Mouse (Mus musculus) layer of hippocampus, postnatal 36 days (tissue): ENCODE results near the gene Ern1. TPM values are rescaled to one million over a fixed set of nuclear protein-coding genes. Genes with fewer than 3 reads are reported as not detected.
"Not testable (repeated sequence)": the region's sequence is repeated elsewhere in the genome, so short reads cannot be mapped to it uniquely, and the experiment has no call there.

ENCODE experiments used
- DNase-seq, 2 experiments: peaks; one replicate each; pipeline ENCODE4 v3.0.0; 2022
- total RNA-seq, 2 experiments: library from RNA; stranded (reverse); gene quantifications; 2 replicates each; pipeline ENCODE4 v1.2.3; 2021

The Ern1 gene
- total RNA-seq, 2 experiments from 2014 or later: 9.5 to 10.5 TPM

DNA sequence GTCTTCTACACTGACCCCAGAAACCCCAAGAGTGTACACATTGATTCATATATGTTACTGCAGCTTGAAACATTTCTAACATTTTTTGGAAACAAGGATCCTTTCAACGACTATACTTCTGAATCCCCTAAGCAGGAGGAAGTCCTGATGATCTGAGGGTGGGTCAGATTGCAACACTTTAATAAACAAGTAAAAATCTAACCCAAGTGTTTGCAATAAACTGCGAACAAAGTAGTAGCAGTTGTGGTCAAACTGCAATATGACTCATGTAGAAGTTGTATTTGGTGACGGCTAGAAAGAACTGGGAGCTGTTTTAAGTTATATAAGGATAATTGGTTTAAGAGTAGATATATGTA is 7.1 kb downstream of the Ern1 start:
- no peak for DNase-seq

DNA sequence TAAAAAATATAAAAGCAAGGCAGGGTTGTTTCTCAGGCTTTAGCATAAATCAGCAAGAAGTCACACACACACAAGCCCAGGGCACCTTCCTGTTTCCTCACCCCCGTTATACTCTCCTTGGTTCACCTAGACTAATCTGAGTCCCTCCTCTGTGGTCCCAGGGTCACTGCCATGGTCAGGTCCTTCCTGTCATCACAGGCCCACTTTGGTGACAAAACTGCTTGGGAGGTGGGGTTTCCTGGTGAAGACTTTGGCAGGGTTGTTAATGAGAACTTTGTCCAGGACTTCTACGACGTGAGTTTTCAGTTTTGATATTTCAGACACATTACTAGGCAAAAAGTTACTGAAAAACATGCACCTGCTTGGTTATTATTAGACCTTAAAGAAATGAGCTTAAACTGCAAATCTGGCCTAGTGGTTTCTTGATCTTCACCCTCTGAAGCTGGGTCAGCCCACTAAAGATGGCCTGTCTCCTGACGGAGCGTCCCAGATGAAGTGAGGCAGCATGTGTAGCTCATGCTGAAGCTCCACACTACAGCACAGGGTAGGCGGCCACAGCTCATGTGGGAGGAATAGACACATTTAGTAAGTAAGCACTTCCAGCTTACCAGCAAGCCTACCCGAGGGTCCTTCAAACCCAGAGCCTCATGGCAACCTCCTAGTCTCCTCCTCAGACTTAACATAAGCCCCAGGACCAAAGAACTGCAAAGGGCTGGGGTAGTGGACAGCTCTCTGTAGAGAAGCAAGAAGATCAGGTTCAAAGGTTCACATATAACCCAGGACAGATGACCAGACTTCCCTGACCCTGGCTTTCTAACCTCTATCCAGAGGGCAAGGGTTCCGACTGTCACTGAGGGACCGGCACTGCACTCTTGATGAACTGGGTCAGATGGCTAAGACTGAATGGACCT is 7.8 kb downstream of the Ern1 start:
- DNase-seq: no peak

DNA sequence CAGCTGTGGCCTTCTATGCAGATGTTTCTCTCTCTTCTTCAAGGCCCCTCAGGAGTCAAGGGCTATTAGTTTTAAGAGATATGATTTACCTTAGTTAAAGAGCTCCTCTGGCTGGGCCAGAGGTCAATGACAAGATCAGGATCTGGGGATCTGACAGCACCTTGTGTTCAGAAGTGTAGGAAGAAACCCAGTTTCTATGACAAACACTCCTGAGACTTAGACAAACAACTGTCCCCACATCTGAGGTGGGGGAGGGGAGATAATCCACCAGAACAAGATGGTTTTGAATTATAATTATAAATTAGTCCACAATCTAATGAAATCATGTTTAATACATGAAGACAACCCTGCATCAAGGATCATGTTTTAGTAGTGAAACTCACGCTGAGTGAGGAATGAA is 8.9 kb downstream of the Ern1 start:
- no peak for DNase-seq

DNA sequence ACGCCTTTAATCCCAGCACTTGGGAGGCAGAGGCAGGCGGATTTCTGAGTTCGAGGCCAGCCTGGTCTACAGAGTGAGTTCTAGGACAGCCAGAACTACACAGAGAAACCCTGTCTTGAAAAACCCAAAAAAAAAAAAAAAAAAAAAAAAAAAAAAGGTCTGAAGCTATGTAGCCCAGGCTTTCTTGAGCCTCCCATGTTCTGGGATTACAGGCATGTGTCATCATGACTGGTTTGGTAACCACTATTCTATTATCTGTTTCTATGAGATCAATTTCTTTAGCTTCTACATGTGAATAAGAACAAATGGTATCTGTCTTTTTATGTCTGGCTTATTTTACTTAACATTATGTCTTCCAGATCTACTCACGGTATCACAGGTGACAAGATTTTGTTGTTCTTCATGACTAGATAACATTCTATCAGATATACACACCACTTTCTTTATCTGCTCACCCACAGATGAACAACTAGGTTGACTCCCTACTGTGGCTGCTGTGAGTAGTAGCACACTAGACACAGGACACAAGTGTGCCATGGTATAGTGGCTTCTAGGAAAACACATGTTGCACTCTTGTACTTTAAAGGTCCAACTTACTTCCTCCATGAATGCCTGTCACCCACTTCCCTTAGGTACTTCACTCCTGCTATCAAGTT is 10.0 kb downstream of the Ern1 start:
- no peak for DNase-seq

DNA sequence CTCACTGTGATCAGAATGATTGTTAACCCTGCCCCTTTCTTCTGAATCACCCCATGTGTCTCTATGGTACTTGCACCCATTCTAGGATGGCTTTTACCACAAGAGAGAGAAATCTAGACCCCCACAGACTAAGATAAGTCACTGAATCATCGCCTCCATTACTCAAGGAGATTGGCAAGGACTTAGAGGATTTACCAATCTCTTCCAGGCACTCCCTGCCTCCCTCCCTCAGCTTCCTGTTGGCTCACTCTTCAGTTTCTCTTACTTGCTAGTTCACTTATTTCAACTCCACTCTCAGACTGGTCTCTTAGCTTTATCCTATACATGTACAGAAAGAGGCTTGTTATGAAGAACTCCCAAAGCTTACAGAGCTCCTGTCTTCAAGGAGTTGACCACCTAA is 12.3 kb downstream of the Ern1 start:
- DNase-seq: no peak

DNA sequence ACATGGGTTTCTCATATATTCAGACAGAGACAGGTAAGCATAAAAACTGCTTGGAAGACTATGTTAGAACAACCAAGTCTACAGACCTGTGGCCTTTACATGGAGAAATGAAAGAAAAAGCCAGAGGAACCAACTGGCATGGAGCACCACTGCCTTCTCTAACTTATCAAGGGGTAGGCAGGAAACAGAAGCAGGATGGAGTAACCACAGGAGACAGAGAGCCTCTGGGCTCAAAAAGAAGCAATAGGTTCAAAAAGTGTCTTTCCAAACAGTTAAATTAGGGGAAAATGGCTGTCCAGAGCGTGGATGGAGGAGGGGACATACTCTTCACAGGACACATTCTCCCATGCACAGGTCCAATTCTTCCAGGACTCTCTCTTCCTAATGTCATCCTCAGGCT is 16.0 kb downstream of the Ern1 start:
- DNase-seq: no peak

DNA sequence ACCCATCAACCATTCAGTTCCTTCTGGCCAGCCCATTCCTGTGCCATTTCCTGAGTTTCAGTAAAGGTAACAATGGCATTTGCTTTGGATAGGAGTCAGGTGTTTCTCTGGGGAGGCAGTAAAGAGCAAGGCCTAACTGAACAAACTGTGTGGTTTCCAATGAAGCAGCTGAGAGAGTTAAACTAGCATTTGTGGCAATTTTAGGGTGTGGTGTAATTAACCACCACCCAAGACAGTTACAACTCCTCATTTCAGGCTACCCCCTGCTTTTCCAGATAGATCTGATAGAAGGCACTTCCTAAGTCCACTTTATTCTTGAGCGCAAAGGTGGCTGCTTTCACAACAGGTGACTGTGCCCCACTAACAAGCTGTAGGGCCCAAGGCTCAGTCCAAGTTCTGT is 19.1 kb downstream of the Ern1 start:
- DNase-seq: no peak

DNA sequence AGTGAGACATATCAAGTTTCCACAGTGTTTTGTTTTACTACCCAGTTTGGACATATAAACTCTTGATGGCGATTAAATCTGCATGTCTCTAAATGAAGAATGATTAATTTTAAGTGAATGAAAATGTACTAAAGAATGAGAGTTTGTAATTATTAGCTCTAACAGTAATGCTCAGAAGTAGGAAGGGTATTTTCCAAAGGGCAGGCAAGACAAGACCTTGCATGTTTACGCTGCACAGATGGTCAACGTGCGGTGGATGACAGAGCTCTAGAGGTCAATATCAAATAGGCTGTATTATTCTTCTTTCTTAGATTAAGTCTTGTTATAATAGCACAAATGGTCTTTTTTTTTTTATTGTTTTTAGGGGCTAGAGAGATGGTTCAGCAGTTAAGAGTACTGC is 21.7 kb downstream of the Ern1 start:
- no peak for DNase-seq

DNA sequence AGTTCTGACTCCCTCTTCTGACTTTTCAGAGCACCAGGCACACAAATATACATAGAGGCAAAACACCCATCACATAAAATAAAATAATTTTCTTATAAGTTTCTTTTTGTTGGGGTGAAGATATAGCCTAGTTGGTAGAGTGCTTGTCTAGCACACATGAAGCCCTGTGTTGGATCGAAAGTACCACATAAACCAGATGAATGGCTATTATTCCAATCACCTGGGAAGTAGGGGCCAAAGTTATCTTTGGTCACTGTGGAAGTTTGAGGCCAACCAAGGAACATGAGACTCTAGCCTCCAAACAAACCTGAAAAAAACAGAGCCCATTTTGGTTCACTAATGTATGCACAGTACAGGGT is 22.1 kb downstream of the Ern1 start:
- no peak for DNase-seq

DNA sequence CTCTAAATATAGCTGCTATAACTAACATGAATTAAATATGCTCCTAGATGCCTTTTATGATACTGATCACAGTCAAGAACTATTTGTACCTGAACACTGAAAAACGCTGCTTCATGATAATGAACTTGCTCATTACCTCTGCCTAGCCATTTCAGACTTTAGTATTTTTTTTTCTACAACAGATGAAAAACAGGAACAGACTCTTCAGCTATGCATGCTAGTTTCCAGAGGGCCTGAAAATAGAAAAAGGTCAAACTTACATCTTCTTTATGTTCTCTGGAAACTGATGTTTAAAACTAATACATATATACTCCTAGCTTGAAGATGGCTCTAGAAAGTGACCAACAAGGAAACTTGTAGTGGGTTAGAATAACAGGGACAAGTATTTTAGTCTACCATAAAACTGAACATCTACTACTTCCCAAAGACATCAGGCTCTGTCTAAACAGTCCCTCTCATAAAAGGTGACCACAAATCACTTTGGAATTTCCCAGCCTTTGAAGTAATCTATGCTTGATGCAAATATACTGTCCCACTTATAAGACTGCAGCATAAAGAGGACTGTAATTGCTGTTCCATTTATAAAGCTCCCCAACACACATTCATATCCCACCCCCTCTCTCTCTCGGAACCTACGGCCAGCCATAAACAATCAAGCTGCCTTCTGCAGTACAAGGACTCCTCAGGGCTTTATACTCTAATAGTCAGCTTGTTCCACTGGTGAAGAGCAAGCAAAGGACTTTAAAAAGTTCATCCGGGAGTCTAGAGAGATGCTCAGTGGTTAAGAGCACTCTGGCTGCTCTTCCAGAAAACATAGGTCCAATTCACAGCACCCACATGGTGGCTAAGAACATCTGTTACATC is 22.7 kb downstream of the Ern1 start:
- no peak for DNase-seq

DNA sequence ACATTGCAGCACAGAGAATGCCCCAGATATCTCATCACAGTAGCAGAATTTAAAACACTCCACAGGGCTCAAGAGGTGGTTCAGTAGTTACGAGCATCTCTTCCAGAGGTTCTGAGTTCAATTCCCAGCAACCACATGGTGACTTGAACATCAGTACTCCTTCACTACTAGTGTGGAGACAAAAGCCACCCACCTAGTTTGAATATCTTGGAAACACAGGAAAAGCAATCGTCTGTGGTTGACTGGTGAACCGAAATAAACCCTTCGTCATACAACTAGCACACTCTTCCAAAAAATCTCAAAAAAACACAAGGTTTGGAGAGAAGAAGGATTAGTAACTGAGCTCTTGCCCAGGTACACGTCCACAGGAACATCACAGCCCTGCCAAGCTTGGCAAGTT is 23.8 kb downstream of the Ern1 start:
- no peak for DNase-seq

DNA sequence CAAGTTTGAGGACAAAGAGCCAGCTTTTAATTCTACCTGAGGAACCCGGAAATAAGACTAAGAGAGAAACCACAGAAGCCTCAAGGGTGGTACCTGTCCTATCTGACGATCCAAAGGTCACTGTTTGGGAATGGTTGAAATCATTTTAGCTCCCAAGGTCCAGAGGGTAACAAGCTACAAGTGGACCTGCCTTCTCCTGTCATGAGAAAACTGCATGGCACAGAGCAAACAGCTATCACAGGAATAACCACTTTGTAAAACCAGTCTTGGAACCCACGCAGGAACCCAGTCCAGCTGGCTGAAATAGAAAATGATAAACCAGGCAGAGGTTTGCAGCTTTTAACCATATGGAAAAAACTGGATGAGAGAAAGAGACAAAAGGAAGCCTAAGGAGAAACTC is 25.3 kb downstream of the Ern1 start:
- DNase-seq: no peak

DNA sequence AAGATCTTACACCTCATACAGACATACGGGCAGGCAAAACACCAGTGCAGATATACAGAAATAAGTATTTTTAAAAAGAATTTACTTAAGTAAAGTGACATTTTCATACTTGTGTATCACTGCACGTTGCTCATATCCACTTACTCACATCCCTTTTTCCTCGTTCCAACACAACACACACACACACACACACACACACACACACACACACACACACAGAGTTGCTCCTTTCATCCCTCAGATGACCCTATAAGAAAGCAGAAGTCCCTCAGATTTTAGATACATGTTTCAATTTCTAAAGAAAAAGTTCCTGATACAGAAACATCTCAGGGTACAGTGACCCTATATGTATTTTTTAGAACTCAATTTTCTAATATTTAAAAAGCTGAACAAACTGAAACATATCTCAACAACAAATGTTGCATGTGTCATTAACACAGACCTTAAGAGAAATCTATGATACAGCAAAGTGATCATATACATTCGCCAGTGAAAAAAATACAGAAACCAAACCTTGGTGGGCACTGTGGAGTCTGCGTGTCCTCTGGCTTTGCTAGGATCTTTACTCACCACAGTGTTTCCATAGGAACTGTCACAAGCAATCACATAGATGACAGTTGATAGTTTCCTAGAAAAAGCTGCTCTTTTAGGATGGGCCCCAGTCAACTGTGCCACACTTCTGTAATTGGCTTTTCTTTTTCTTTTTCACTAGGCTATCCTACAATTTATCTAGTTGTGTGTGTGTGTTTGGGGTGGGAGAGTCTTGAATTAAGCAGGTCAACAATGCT is 26.3 kb downstream of the Ern1 start:
- no peak for DNase-seq

DNA sequence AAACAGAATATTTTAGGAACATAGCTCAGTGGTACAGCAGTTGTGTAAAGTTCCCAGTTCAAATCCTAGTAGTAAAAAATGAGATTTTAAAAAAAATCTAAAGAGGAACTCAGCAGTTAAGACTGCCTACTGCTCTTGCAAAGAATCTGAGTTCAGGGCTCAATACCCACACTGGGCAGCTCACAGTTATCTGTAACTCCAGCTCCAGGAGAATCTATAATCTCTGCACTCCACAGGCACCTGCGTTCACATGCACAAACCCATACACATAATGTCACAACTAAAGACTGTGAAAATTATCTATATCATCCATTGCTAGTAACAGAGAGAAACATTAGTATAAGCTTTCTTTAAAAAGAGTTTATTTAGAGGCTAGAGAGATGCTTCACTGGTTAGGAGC is 27.0 kb downstream of the Ern1 start:
- no peak for DNase-seq

DNA sequence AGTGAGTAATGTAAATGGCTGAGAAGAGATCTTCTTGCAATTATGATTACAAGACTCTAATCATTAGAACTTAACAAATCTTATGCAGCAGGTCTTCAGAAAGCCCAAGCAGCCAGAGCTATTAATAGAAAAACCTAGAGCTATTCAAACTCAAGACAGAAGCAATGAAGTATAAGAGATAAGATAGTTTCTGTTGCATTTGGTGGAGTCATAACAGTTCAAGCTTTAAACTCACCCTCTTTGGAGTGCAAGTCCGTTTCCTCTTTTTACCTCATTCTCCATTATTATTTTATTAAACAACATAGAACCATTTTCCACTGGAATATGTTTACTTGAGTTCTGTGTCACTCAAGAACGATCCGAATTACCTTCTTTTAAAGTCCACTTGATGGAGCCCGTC is 29.1 kb downstream of the Ern1 start:
- no peak for DNase-seq

DNA sequence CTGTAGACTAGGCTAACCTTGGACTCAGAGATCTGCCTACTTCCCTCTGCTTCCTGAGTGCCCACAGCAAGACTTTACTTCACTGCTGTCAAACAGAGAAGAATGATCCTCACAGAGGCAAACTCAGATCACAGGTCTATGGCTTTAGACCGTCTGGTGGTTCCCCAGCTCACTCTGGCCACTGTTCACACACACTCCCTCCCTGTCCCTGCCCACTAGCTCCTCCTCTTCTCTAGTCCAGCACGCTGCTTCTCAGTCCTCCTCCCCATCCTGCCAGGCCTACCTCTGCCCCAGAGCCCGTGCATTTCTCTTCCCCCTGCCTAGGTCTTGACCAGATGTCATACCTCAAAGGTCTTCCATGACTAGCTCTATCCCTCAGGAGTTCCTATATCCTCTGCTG is 44.0 kb downstream of the Ern1 start:
- DNase-seq: no peak

DNA sequence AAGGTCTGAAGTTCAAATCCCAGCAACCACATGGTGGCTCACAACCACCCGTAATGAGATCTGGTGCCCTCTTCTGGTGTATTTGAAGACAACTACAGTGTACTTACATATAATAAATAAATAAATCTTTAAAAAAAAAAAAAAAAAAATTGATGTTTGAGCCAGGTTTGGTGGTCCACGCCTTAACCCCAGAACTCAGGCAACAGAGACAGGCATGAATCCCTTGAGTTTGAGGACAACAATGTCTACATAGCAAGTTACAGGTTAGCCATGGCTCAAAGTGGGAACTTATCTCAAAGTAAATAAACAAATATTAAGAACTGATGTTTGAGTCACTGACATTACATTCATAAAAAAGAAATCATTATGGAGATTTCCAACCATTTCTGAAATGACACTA is 45.1 kb downstream of the Ern1 start:
- not testable (repeated sequence) for DNase-seq

DNA sequence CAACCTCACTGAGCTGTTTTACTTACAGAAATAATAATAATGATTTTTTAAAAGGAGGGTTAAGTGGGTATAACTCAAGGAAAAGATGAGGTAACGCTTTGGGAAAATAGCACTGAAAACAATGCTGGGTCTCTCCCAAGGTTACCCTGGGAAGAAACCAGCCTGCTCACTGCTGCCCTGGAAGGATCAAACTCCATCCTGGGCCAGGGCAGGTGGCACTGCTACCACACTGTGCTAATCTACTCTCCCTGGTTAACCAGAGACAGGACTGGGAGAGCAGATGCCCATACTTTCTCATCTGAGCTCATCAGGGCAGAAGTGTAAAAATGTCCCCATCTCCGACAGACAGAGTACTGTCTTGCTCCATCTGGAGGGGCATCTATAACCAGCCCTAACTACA is 47.3 kb downstream of the Ern1 start:
- DNase-seq: no peak

DNA sequence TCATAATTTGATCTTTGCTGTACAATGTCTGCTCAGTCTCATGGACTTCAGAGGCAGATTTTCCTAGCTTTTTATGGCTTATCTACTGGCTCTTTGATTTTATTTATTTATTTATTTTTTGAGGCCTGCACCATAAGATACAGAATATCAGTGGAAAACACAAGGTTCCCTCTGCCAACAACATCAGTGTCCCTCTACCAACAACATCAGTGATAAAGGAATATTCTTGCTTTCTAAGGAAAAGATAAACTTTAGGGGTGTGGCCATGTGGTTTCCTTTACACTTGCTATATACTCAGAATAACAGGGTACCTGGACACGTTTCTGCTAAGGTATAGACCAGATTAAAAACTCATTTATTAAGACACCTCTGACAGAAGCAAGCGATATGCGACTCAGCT is 48.3 kb downstream of the Ern1 start:
- no peak for DNase-seq

DNA sequence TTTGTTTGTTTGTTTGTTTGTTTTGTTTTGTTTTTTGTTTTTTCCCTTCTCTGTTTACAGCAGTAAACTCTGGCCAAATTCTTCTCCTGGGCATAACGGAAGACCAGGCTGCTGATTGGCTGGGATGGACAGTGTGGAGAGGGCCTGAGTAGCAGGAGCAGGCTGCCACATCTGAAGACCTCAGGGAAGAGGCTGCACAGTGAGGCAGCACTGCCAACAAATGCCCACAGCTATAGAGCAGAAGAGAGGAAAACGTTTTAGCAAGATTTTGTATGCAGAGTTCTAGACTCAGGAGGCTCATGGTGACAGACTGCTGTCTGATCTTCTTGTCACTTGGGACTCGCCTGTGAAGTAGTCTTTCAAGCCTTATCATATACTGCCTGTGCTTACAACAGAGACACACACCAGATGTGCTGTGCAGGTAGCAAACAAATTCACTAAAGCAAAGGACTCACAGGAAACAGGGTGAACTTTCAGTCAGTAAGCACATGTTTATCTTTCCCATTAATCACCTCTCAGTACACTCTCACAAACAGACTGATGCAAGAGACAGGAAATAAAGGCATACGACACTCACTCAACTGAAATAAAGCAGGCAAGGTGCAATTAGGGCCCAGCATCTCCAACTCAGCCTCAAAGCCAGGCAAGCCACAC is 49.0 kb downstream of the Ern1 start:
- DNase-seq: no peak

DNA sequence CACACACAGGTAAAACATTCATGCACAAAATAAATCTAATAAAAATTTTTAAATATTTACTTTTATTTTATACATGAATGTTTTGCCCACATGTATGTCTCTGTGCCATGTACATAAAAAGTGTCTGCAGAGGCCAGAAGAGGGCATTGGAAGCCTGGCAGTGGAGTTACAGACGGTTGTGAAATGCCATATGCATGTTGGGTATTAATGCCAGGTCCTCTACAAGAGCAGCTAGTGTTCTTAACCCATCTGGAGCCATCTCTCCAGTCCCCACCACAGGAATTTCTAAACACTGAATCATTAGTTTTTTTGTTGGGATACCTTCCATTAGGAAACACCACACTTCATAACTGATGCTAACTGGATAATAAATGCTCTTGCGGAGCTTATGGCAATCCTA is 50.1 kb downstream of the Ern1 start:
- DNase-seq: no peak

DNA sequence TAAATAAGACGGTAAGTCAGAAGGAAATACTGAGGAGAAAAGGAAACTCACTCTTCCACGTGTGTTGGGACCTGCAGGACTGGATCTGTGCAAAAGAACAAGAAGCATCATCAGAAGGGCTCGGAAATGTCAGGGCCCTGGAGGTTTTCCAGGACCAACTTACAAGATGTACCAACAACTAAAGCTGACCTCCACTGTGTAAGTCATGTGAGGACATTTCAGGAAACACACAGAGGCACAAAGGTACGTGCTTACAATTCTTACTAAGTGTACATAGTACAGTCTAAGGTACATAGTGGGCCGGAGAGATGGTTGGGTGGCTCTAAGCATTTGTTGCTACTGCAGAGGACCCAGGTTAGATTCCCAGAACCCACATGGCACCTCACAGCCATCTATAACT is 50.6 kb downstream of the Ern1 start:
- no peak for DNase-seq
